Mouse (Mus musculus): ENCODE measurements around the gene Stk32b.

GRCm38 (mm10) chr5:37469031-37469430 is 247.9 kb downstream of the Stk32b start:
- TF ChIP-seq CHD2 (IDR thresholded peaks at IDR 0.05; ENCODE audit: low read depth, low read length) (no peak), ZC3H11A (IDR thresholded peaks at IDR 0.05; ENCODE audit: borderline replicate concordance, low read depth, low read length) (no peak)

Measured in ES-E14 (cell line).